In the genomic region with DNA sequence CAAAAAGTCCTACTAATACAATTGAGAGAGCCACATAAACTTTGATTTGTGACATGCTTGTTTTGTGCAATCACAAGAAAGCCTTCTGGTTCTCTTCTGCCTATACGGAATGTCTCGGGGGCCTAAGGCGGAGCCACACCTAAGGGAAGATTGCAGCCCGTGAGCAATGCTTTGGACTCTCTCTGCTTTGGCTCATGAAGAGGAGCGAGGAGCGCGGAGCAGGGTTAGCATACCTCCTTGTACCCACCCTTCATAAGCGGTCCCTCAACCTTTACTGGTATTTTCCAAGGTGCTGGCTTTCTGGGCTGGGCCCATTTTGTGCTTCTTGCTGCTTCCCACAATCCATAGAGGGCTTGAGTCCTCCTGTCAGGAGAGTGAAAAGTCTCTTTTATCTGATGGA, we compare ENCODE assay signal across 9 mouse cellular contexts.
A peak's percentile ranks its signal among the peaks of the same experiment; 100 is the strongest.
DNase-seq lines count a peak whose midpoint lies in the region; ATAC-seq and TF ChIP-seq lines count a peak whose summit lies in the region.
"Had no signal": no experiment of that assay in that cellular context is flagged by ENCODE, and none has a peak within 500 bp of the region (broad histone marks: within the 10 kb centered on the region; RNA-seq: fewer than 3 reads in every experiment).

No protein-coding gene starts in this region.

- no peaks in the 10 kb centered on the region for H3K27me3 ChIP-seq in forebrain, postnatal 0 days (ENCODE audit: insufficient read depth, low read length)
- no peaks in the 10 kb centered on the region for H3K27me3 ChIP-seq in forebrain, embryonic 10.5 days (ENCODE audit: poor library complexity, severe bottlenecking)
- no peaks in the 10 kb centered on the region for H3K27me3 ChIP-seq in heart, postnatal 0 days (ENCODE audit: control insufficient read depth, insufficient read depth, low read length)

- no peaks in the 10 kb centered on the region for H3K36me3 ChIP-seq in forebrain, postnatal 0 days (ENCODE audit: insufficient read depth)
- no peaks in the 10 kb centered on the region for H3K36me3 ChIP-seq in forebrain, embryonic 10.5 days (replicated peaks)
- H3K36me3 ChIP-seq in heart, postnatal 0 days (replicated peaks; ENCODE audit: control insufficient read depth, insufficient read depth, low read length), result no peaks in the 10 kb centered on the region

- no peak overlapping the region for H3K9ac ChIP-seq in forebrain, postnatal 0 days
- peak overlapping the region; percentile 39; the same call in 1 of the 2 replicates for H3K9ac ChIP-seq in heart, postnatal 0 days (replicated peaks; ENCODE audit: low read depth, low read length)

- ATAC-seq in forebrain, postnatal 0 days, result no peak
- ATAC-seq in heart, postnatal 0 days (ENCODE audit: insufficient read depth, low read depth), result peak; percentile 33

- TF ChIP-seq EP300 in heart, postnatal 0 days (IDR thresholded peaks at IDR 0.05; ENCODE audit: low read depth), result no peak

- H3K4me2 ChIP-seq in forebrain, postnatal 0 days (ENCODE audit: low read depth), result 0 out of 2 replicates have a peak overlapping the region, but pooled peaks have one; percentile 24
- H3K4me2 ChIP-seq in heart, postnatal 0 days (ENCODE audit: low read depth, low read length), result peak overlapping the region; percentile 55

- no peak overlapping the region for H3K4me3 ChIP-seq in forebrain, postnatal 0 days (ENCODE audit: low read depth, low read length)
- H3K4me3 ChIP-seq in forebrain, embryonic 10.5 days, result no peak overlapping the region
- H3K4me3 ChIP-seq in heart, postnatal 0 days (ENCODE audit: low read depth, low read length), result peak overlapping the region; percentile 36

- no peak overlapping the region; the same call in 1 of the 2 replicates for H3K27ac ChIP-seq in forebrain, postnatal 0 days (ENCODE audit: low read depth, low read length)
- H3K27ac ChIP-seq in forebrain, embryonic 10.5 days, result no peak overlapping the region
- peak overlapping the region; percentile 89 for H3K27ac ChIP-seq in heart, postnatal 0 days (ENCODE audit: low read depth)

- intact Hi-C loops in left cerebral cortex, postnatal 10 days (cut with DNase I), result no loop called here

- no peak for DNase-seq in forebrain, postnatal 0 days
- no peak for DNase-seq in forebrain, embryonic 10.5 days (ENCODE audit: extremely low spot score, low spot score)
- peak; percentile 15 to 24 for DNase-seq in lung, adult 18-20 months
- no peak for DNase-seq in lung, postnatal 25 days (ENCODE audit: low spot score)
- peak; percentile 43 for DNase-seq in heart, postnatal 0 days (ENCODE audit: low spot score)
- DNase-seq in lung, postnatal 36 days, result peak; percentile 19
- no peak for DNase-seq in cerebellum, postnatal 4 days (ENCODE audit: low spot score in 2 of 2)
- no peak for DNase-seq in left cerebral cortex, postnatal 10 days (ENCODE audit: extremely low spot score in 1 of 2, low spot score in 2 of 2)
- DNase-seq: thymus, postnatal 14 days had no signal

- H3K9me3 ChIP-seq in forebrain, postnatal 0 days (ENCODE audit: low read length), result no peaks in the 10 kb centered on the region
- no peaks in the 10 kb centered on the region for H3K9me3 ChIP-seq in forebrain, embryonic 10.5 days
- no peaks in the 10 kb centered on the region for H3K9me3 ChIP-seq in heart, postnatal 0 days (replicated peaks; ENCODE audit: control insufficient read depth, low read length)

- no peak for TF ChIP-seq CTCF in forebrain, postnatal 0 days (IDR thresholded peaks at IDR 0.05; ENCODE audit: low read depth)
- no peak for TF ChIP-seq CTCF in heart, postnatal 0 days (IDR thresholded peaks at IDR 0.05; ENCODE audit: low read depth)

- no peaks in the 10 kb centered on the region for H3K4me1 ChIP-seq in forebrain, postnatal 0 days (ENCODE audit: insufficient read depth)
- H3K4me1 ChIP-seq in forebrain, embryonic 10.5 days, result peaks cover 34% of the 10 kb centered on the region
- peaks cover 33% of the 10 kb centered on the region for H3K4me1 ChIP-seq in heart, postnatal 0 days (ENCODE audit: control insufficient read depth, insufficient read depth)

- WGBS in forebrain, postnatal 0 days, result 84% methylated on average over 8 of the region's 8 CpGs
- WGBS in forebrain, embryonic 10.5 days, result 89% methylated on average over 8 of the region's 8 CpGs
- WGBS in heart, postnatal 0 days, result 50% methylated on average over 8 of the region's 8 CpGs

Comparison
In these comparisons a context has a peak if more than half of its experiments do, and no peak if none do; other contexts are left out.
1. DNase-seq: peak in lung, adult 18-20 months (2 of 2), heart, postnatal 0 days (single experiment) and lung, postnatal 36 days (single experiment); none in forebrain, postnatal 0 days (single experiment), forebrain, embryonic 10.5 days (single experiment), lung, postnatal 25 days (single experiment), cerebellum, postnatal 4 days (0 of 2) and left cerebral cortex, postnatal 10 days (0 of 2).